Mouse (Mus musculus): ENCODE measurements around the gene Nxf1.

- TF ChIP-seq CTCF (IDR thresholded peaks at IDR 0.05; ENCODE audit: extremely low read depth, insufficient read depth, low read length) (no peak), POLR2A (IDR thresholded peaks at IDR 0.05; ENCODE audit: extremely low read depth, insufficient read depth, low read length) (no peak)
Measured at GRCm38 (mm10) chr19:8772996-8773395, 16.1 kb downstream of the Nxf1 start.
